Mouse (Mus musculus) layer of hippocampus, adult 9-10 months (tissue): ENCODE data around the gene Olfr1216.
"Not testable (repeated sequence)": the region's sequence is repeated elsewhere in the genome, so short reads cannot be mapped to it uniquely, and the experiment has no call there.

Experiments used
- DNase-seq: peaks from one replicate; pipeline ENCODE4 v3.0.0; 2022; ENCODE audit warnings: low spot score

Gene Olfr1216

GRCm38 (mm10) chr2:89018240-89018639 lies at the start of gene Olfr1216:
TSS of gene Olfr1216 (minus strand) at chr2:89018340.
- DNase-seq, result no peak

- no peak for DNase-seq
Measured at GRCm38 (mm10) chr2:89061087-89061486, 42.9 kb upstream of the Olfr1216 start, which contains the start of gene Olfr1218. TSS of gene Olfr1218 (minus strand) at chr2:89061187.

GRCm38 (mm10) chr2:89031965-89032364 lies 13.8 kb upstream of the Olfr1216 start, which contains the start of gene Olfr1217:
TSS of gene Olfr1217 (minus strand) at chr2:89032065.
- no peak for DNase-seq

GRCm38 (mm10) chr2:89021436-89021835 lies 3.3 kb upstream of the Olfr1216 start:
- not testable (repeated sequence) for DNase-seq

GRCm38 (mm10) chr2:89006873-89007272 lies 11.3 kb downstream of the Olfr1216 start, which contains the start of gene Olfr1215:
TSS of gene Olfr1215 (minus strand) at chr2:89006973.
- DNase-seq, result no peak

- DNase-seq, result no peak
Measured at GRCm38 (mm10) chr2:88992553-88992952, 25.6 kb downstream of the Olfr1216 start, which contains the start of gene Olfr1214. TSS of gene Olfr1214 (minus strand) at chr2:88992653.

- DNase-seq, result no peak
Measured at GRCm38 (mm10) chr2:88980181-88980580, 38.0 kb downstream of the Olfr1216 start, which contains the start of gene Gm13762. TSS of gene Gm13762 (minus strand) at chr2:88980281.
